Mouse (Mus musculus) liver, embryonic 14.5 days (tissue): Measurements from ENCODE around the gene Smim13.

Experiments
- CTCF ChIP-seq: IDR thresholded peaks from 2 replicates; pipeline ENCODE4 v1.5.1; 2016; ENCODE audit warnings: antibody characterized with exemption, low read depth, control low read depth
- EP300 ChIP-seq: IDR thresholded peaks from 2 replicates; pipeline ENCODE4 v1.6.1; 2016; ENCODE audit warnings: antibody characterized with exemption, low read depth

GRCm38 (mm10) chr13:41251667-41252066 is 2.0 kb downstream of the Smim13 start:
- no peak for TF ChIP-seq EP300
- TF ChIP-seq CTCF = no peak
